Mouse (Mus musculus) gonadal fat pad, adult 2 months (tissue): Measurements from ENCODE around the gene Pla2g4d. TPM values are rescaled to one million over a fixed set of nuclear protein-coding genes. Genes with fewer than 3 reads are reported as not detected.
"Not testable (repeated sequence)": the region's sequence is repeated elsewhere in the genome, so short reads cannot be mapped to it uniquely, and the experiment has no call there.

Source experiments
- DNase-seq: peaks from one replicate; pipeline ENCODE4 v3.0.0-alpha.2; 2012; ENCODE audit warnings: low read depth
- polyA plus RNA-seq: library from polyadenylated mRNA; depleted of rRNA; stranded (reverse); fragments of >200 nt; gene quantifications from 2 replicates; pipeline ENCODE4 v1.2.3, GENCODE M21; 2012; rRNA removed

The Pla2g4d gene
- polyA plus RNA-seq, 1 experiment: 0.07 TPM

- DNase-seq: no peak
These were observed 27.7 kb downstream of the Pla2g4d start for GRCm38 (mm10) chr2:120261346-120261745.

- no peak for DNase-seq
These were observed 32.7 kb downstream of the Pla2g4d start for GRCm38 (mm10) chr2:120256259-120256658.

GRCm38 (mm10) chr2:120252644-120253043 lies 36.4 kb downstream of the Pla2g4d start:
- DNase-seq: no peak

GRCm38 (mm10) chr2:120245421-120246016 lies 43.5 kb downstream of the Pla2g4d start:
- no peak for DNase-seq

- no peak for DNase-seq
These were observed 44.1 kb downstream of the Pla2g4d start, which contains the start of gene Pla2g4e for GRCm38 (mm10) chr2:120244679-120245420. Gene Pla2g4e, minus strand, starts transcription at chr2:120245335.

GRCm38 (mm10) chr2:120243995-120244394 lies 45.0 kb downstream of the Pla2g4d start:
- DNase-seq: no peak

- no peak for DNase-seq
These were observed 46.1 kb downstream of the Pla2g4d start for GRCm38 (mm10) chr2:120242791-120243467.

GRCm38 (mm10) chr2:120238733-120239132 lies 50.3 kb downstream of the Pla2g4d start:
- DNase-seq: not testable (repeated sequence)

- no peak for DNase-seq
These were observed 51.2 kb downstream of the Pla2g4d start for GRCm38 (mm10) chr2:120237784-120238183.

- no peak for DNase-seq
These were observed 52.9 kb downstream of the Pla2g4d start for GRCm38 (mm10) chr2:120235947-120236640.

- DNase-seq: no peak
These were observed 53.6 kb downstream of the Pla2g4d start for GRCm38 (mm10) chr2:120235381-120235780.

GRCm38 (mm10) chr2:120231642-120232041 lies 57.4 kb downstream of the Pla2g4d start:
- DNase-seq: no peak

Other genes starting within 250 kb of the Pla2g4d start
- 31.2 and 33.1 TPM in 2 replicates for gene Ehd4, start 134.6 kb downstream of the Pla2g4d start, polyA plus RNA-seq
- gene Pla2g4e, start 43.9 kb downstream of the Pla2g4d start, polyA plus RNA-seq: 0.22 and 1.5 TPM in 2 replicates
- gene Pla2g4f, start 25.0 kb upstream of the Pla2g4d start, polyA plus RNA-seq: 6.8 and 9.4 TPM in 2 replicates
- 23.4 and 27.6 TPM in 2 replicates for gene Vps39, start 63.9 kb upstream of the Pla2g4d start, polyA plus RNA-seq
- 20.1 and 27.0 TPM in 2 replicates for gene Ganc, start 114.7 kb upstream of the Pla2g4d start, polyA plus RNA-seq
- gene Tmem87a, start 114.9 kb upstream of the Pla2g4d start, polyA plus RNA-seq: 12.9 and 13.8 TPM in 2 replicates
- 12.0 and 25.0 TPM in 2 replicates for gene Capn3, start 166.8 kb upstream of the Pla2g4d start, polyA plus RNA-seq